Mouse (Mus musculus): Measurements from ENCODE around the gene Fam129a. TPM values are rescaled to one million over a fixed set of nuclear protein-coding genes. Genes with fewer than 3 reads are reported as not detected.

Gene Fam129a
- polyA plus RNA-seq, 1 experiment from 2014 or later: 0.60 TPM

DNA sequence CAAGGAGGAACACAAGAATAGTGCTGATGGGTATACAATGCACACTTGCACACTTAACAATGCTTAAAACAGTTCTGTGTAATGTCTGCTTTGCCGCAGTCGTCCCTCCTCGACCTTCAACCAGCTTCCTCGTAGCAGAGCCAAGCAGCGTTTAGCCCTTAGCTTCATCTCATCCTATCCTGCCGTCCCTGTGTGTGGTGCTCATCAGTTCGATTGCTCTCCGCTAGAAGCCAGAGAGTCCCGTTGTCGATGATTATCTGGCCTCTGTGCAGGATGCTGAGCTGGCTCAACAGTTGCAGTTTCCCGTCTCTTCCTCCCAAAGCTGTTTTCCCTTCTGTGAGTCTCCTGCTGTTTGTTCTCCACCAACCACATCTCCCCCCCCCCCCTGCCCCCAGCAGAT lies 10.4 kb upstream of the Fam129a start:
- Histone ChIP-seq H3K9ac (ENCODE audit: low read depth, low read length) (no peak overlapping the region), H3K9me3 (ENCODE audit: control insufficient read depth, low read length) (no peaks in the 10 kb centered on the region), H3K27me3 (ENCODE audit: control insufficient read depth, insufficient read depth, low read length) (no peaks in the 10 kb centered on the region), H3K4me1 (replicated peaks; ENCODE audit: control insufficient read depth, insufficient read depth, low read length) (no peaks in the 10 kb centered on the region), H3K4me2 (replicated peaks; ENCODE audit: low read depth, low read length) (no peak overlapping the region), H3K36me3 (ENCODE audit: control insufficient read depth, insufficient read depth, low read length) (no peaks in the 10 kb centered on the region), H3K27ac (ENCODE audit: low read depth, low read length) (no peak overlapping the region), H3K4me3 (ENCODE audit: low read depth, low read length) (no peak overlapping the region)
- no peak for DNase-seq (ENCODE audit: low spot score)
- 73% methylated on average over 11 of the region's 11 CpGs for WGBS
- ATAC-seq (ENCODE audit: low FRiP score): no peak

DNA sequence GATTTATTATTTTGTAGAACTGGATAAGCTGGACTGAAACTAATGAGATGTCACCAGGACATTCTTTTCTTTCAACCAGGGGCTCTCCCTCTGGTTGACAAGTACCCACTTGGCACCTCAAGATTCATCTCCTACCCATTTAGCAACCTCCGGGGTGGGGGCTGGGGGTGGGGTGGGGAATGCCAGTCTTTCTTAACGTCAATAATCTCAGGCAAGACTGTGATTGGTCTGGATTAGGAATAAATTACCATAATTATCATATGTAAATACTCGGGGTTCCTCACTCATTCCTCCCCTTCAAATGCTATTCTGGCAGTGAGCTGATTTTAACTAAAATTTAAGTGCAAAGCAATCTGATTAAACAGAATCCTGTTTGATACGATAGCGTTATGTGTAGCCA lies 7.6 kb upstream of the Fam129a start:
- Histone ChIP-seq H3K4me1 (replicated peaks; ENCODE audit: control insufficient read depth, insufficient read depth, low read length) (no peaks in the 10 kb centered on the region), H3K9me3 (ENCODE audit: control insufficient read depth, low read length) (no peaks in the 10 kb centered on the region), H3K27ac (ENCODE audit: low read depth, low read length) (no peak overlapping the region), H3K27me3 (ENCODE audit: control insufficient read depth, insufficient read depth, low read length) (no peaks in the 10 kb centered on the region), H3K4me3 (ENCODE audit: low read depth, low read length) (no peak overlapping the region), H3K36me3 (ENCODE audit: control insufficient read depth, insufficient read depth, low read length) (no peaks in the 10 kb centered on the region), H3K4me2 (replicated peaks; ENCODE audit: low read depth, low read length) (no peak overlapping the region), H3K9ac (ENCODE audit: low read depth, low read length) (no peak overlapping the region)
- no peak for DNase-seq (ENCODE audit: low spot score)
- ATAC-seq (ENCODE audit: low FRiP score): no peak
- WGBS: 72% methylated on average over 5 of the region's 5 CpGs

DNA sequence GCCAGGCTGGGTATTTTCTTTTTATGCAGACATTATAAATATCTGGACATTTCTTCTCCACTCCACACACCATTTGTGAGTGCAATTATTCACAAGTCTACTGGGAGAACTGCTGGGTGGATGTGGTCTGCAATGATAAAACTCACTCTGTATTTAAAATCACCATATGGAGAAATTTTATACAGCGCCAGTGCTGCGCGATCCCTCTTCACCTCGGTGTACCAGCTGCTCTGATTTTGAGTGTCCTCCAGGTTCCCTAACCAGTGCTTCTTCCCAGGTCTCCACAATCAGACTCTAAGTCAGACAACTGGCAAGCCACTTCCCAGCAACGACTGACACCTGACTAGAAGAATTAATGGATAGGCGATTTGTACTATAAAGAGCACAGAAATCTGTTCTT lies 7.1 kb upstream of the Fam129a start:
- H3K4me1 ChIP-seq (replicated peaks; ENCODE audit: control insufficient read depth, insufficient read depth, low read length): no peaks in the 10 kb centered on the region
- no peak overlapping the region for H3K27ac ChIP-seq (ENCODE audit: low read depth, low read length)
- ATAC-seq (ENCODE audit: low FRiP score) (no peak), DNase-seq (ENCODE audit: low spot score) (no peak)
- 60% methylated on average over 6 of the region's 6 CpGs for WGBS
- H3K36me3 ChIP-seq (ENCODE audit: control insufficient read depth, insufficient read depth, low read length): no peaks in the 10 kb centered on the region
- no peak overlapping the region for H3K4me2 ChIP-seq (replicated peaks; ENCODE audit: low read depth, low read length)
- no peak overlapping the region for H3K9ac ChIP-seq (ENCODE audit: low read depth, low read length)
- H3K4me3 ChIP-seq (ENCODE audit: low read depth, low read length): no peak overlapping the region
- H3K27me3 ChIP-seq (ENCODE audit: control insufficient read depth, insufficient read depth, low read length): no peaks in the 10 kb centered on the region
- H3K9me3 ChIP-seq (ENCODE audit: control insufficient read depth, low read length): no peaks in the 10 kb centered on the region

DNA sequence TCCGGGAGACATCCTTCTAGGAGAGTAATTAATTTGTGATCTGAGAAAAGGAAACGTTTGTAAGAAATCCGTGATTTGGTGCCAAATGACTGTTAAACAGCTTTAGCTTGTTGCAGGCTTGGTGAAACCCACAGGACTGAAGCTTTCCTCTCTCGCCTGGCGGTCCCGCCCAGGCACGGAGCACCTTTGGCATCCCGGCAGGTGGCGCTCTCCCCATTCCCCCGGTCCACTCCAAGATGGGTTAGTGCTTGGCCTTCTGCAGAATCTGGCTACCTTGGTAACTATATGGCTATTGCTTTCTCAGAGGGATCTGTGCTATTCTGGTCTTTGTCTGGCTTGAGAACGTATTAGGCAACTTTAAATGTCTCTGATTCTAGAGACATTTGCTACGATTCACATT lies 6.6 kb upstream of the Fam129a start:
- WGBS: 21% methylated on average over 12 of the region's 12 CpGs
- Histone ChIP-seq H3K4me3 (ENCODE audit: low read depth, low read length) (no peak overlapping the region), H3K4me1 (replicated peaks; ENCODE audit: control insufficient read depth, insufficient read depth, low read length) (no peaks in the 10 kb centered on the region), H3K4me2 (replicated peaks; ENCODE audit: low read depth, low read length) (no peak overlapping the region), H3K9ac (ENCODE audit: low read depth, low read length) (no peak overlapping the region), H3K9me3 (ENCODE audit: control insufficient read depth, low read length) (no peaks in the 10 kb centered on the region), H3K36me3 (ENCODE audit: control insufficient read depth, insufficient read depth, low read length) (no peaks in the 10 kb centered on the region), H3K27me3 (ENCODE audit: control insufficient read depth, insufficient read depth, low read length) (no peaks in the 10 kb centered on the region), H3K27ac (ENCODE audit: low read depth, low read length) (no peak overlapping the region)
- DNase-seq (ENCODE audit: low spot score) (peak; percentile 79), ATAC-seq (ENCODE audit: low FRiP score) (peak; percentile 68; the same call in 1 of the 2 replicates)

DNA sequence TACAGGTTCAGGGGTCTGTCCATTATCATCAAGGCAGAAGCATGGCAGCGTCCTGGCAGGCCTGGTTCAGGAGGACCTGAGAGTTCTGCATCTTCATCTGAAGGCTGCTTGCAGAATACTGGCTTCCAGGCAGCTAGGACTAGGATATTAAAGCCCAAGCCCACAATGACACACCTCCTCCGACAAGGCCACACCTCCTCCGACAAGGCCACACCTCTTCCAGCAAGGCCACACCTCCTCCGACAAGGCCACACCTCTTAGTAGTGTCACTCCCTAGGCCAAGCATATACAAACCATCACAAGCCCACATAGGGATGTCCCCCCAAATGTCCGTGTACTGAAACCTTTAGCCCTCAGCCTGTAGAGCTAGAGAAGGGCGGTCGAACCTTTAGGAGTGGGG lies 2.3 kb upstream of the Fam129a start:
- H3K9ac ChIP-seq (ENCODE audit: low read depth, low read length): no peak overlapping the region
- no peaks in the 10 kb centered on the region for H3K9me3 ChIP-seq (ENCODE audit: control insufficient read depth, low read length)
- H3K27ac ChIP-seq (ENCODE audit: low read depth, low read length): no peak overlapping the region
- no peaks in the 10 kb centered on the region for H3K36me3 ChIP-seq (ENCODE audit: control insufficient read depth, insufficient read depth, low read length)
- DNase-seq (ENCODE audit: low spot score) (no peak), ATAC-seq (ENCODE audit: low FRiP score) (peak; percentile 43; the same call in 1 of the 2 replicates)
- peaks cover 17% of the 10 kb centered on the region for H3K27me3 ChIP-seq (ENCODE audit: control insufficient read depth, insufficient read depth, low read length)
- H3K4me3 ChIP-seq (ENCODE audit: low read depth, low read length): no peak overlapping the region
- WGBS: 66% methylated on average over 7 of the region's 7 CpGs
- no peak overlapping the region for H3K4me2 ChIP-seq (replicated peaks; ENCODE audit: low read depth, low read length)
- H3K4me1 ChIP-seq (replicated peaks; ENCODE audit: control insufficient read depth, insufficient read depth, low read length): 0 out of 2 replicates have a peak, but pooled peaks cover 3% of the 10 kb centered on the region

DNA sequence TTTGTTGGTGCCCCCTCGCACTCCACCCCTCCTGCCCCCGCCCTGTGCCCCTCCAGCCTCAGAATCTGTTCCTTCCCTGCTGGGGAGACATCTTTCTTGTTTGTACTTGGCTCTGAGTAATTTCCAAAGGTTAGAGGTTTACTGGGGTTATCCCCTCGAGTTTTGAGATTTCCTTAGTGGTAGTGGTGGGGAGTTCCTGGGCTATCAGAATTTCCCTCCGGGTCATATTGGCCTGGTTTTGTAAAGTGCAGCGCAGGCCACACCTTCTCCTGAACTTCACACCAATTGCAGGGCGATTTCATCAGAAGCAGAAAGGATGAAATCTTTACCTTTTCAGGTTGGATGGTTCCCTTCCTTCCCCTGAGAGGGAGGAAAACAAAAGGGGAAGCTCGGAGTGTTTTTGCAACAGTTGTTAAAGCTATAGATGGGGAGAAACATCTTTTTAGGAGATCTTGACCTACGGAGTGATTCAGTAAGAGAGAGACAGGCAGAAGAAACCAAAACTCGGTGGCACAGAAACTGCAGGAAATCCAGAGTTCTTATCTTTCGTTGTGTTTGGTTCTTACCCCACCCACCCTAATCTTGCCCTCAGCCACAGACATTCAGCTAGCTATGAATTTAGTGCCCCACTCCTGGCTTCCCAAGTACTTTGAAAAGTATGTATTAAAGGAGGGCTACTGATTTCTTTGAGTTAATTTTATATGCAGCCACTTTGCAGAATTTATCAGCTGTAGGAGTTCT lies 1.0 kb downstream of the Fam129a start:
- H3K4me2 ChIP-seq (replicated peaks; ENCODE audit: low read depth, low read length): peak overlapping the region; percentile 78
- H3K36me3 ChIP-seq (ENCODE audit: control insufficient read depth, insufficient read depth, low read length): no peaks in the 10 kb centered on the region
- H3K9ac ChIP-seq (ENCODE audit: low read depth, low read length): no peak overlapping the region
- ATAC-seq (ENCODE audit: low FRiP score) (no peak), DNase-seq (ENCODE audit: low spot score) (no peak)
- peaks cover 17% of the 10 kb centered on the region for H3K27me3 ChIP-seq (ENCODE audit: control insufficient read depth, insufficient read depth, low read length)
- 0 out of 2 replicates have a peak, but pooled peaks cover 3% of the 10 kb centered on the region for H3K4me1 ChIP-seq (replicated peaks; ENCODE audit: control insufficient read depth, insufficient read depth, low read length)
- peak overlapping the region; percentile 34 for H3K4me3 ChIP-seq (ENCODE audit: low read depth, low read length)
- H3K27ac ChIP-seq (ENCODE audit: low read depth, low read length): no peak overlapping the region
- no peaks in the 10 kb centered on the region for H3K9me3 ChIP-seq (ENCODE audit: control insufficient read depth, low read length)
- 25% methylated on average over 10 of the region's 10 CpGs for WGBS

DNA sequence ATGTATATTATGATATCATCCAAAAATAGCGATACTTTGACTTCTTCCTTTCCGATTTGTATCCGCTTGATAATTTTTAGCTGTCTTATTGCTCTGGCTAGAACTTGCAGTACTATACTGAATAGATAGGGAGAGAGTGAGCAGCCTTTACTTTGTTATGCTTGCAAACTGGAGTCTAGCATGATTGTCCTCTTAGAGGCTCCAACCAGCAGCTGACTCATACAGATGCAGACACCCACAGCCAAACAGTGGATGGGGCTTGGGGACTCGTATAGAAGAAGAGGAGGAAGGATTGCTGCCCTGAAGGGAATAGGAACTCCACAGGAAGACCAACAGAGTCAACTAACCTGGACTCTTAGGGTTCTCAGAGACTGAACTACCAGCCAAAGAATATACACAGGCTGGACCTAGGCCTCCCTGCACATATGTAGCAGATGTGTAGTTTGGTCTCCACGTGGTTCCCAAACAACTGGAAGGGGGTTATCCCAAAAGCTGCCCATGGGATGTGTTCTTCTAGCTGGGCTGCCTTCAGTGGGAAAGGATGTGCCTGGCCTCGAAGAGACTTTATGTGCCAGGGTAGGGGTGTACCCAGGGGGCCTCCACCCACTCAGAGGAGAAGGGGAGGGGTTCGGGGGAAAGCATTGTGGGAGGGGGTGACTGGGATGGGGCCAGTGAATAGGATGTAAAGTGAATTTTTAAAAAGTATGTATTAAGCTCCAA lies 1.8 kb downstream of the Fam129a start:
- 84% methylated on average over 7 of the region's 7 CpGs for WGBS
- Histone ChIP-seq H3K36me3 (ENCODE audit: control insufficient read depth, insufficient read depth, low read length) (no peaks in the 10 kb centered on the region), H3K9ac (ENCODE audit: low read depth, low read length) (no peak overlapping the region), H3K27ac (ENCODE audit: low read depth, low read length) (no peak overlapping the region), H3K4me2 (replicated peaks; ENCODE audit: low read depth, low read length) (no peak overlapping the region), H3K27me3 (ENCODE audit: control insufficient read depth, insufficient read depth, low read length) (peaks cover 17% of the 10 kb centered on the region), H3K4me1 (replicated peaks; ENCODE audit: control insufficient read depth, insufficient read depth, low read length) (0 out of 2 replicates have a peak, but pooled peaks cover 3% of the 10 kb centered on the region), H3K4me3 (ENCODE audit: low read depth, low read length) (no peak overlapping the region), H3K9me3 (ENCODE audit: control insufficient read depth, low read length) (no peaks in the 10 kb centered on the region)
- DNase-seq (ENCODE audit: low spot score) (no peak), ATAC-seq (ENCODE audit: low FRiP score) (no peak)

DNA sequence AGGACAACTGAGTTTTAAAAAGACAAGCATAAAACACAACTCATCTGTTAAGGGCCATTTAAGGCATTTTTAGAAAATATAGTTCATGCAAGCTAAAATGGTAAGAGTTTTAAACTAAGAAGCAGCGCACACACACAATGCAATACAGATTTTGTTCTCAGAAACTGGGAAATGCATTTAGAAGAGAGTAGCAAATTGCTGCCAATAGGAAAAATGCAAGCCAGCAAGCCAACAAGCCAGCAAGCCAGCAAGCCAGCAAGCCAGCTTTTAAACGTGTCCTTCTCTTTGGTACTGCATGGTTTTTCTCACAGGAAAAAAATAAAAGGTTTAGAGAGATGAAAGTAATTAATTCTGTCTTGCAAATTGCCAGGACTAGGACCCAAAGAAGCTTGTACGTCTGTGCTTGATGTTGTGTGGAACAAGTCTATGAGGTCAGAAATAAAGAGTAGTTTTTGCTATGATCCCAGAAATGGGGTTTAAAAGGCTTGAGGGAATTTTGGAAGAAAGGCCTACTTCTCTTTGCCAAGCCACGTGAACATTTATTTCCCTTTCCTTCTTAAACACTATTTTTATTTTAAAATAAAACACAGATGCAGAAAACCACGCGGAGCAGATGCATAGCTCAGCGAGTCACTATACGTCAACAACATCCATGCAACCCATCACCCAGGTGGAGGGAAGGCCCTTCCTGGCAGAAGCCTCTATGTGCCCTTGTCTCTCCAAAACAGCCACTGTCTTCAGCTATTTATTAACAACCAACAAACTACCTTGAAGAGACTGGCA lies 9.4 kb downstream of the Fam129a start:
- Histone ChIP-seq H3K4me3 (ENCODE audit: low read depth, low read length) (no peak overlapping the region), H3K36me3 (ENCODE audit: control insufficient read depth, insufficient read depth, low read length) (no peaks in the 10 kb centered on the region), H3K4me1 (replicated peaks; ENCODE audit: control insufficient read depth, insufficient read depth, low read length) (no peaks in the 10 kb centered on the region), H3K27ac (ENCODE audit: low read depth, low read length) (no peak overlapping the region), H3K9me3 (ENCODE audit: control insufficient read depth, low read length) (no peaks in the 10 kb centered on the region), H3K27me3 (ENCODE audit: control insufficient read depth, insufficient read depth, low read length) (no peaks in the 10 kb centered on the region), H3K9ac (ENCODE audit: low read depth, low read length) (no peak overlapping the region), H3K4me2 (replicated peaks; ENCODE audit: low read depth, low read length) (no peak overlapping the region)
- DNase-seq (ENCODE audit: low spot score) (no peak), ATAC-seq (ENCODE audit: low FRiP score) (no peak)
- WGBS: 86% methylated on average over 8 of the region's 8 CpGs
